Mouse (Mus musculus) C2C12 (cell line): ENCODE data around the gene Ehd1.
"Not testable (repeated sequence)": the region's sequence is repeated elsewhere in the genome, so short reads cannot be mapped to it uniquely, and the experiment has no call there.

Experiments used
- CTCF ChIP-seq: IDR thresholded peaks from one replicate; pipeline ENCODE4 v1.5.1; 2011; ENCODE audit not compliant: control insufficient read depth, insufficient read depth, insufficient read length
- MYOD1 ChIP-seq: IDR thresholded peaks from one replicate; pipeline ENCODE4 v1.6.1; 2011; ENCODE audit warnings: low read depth; ENCODE audit not compliant: control insufficient read depth, insufficient read length

DNA sequence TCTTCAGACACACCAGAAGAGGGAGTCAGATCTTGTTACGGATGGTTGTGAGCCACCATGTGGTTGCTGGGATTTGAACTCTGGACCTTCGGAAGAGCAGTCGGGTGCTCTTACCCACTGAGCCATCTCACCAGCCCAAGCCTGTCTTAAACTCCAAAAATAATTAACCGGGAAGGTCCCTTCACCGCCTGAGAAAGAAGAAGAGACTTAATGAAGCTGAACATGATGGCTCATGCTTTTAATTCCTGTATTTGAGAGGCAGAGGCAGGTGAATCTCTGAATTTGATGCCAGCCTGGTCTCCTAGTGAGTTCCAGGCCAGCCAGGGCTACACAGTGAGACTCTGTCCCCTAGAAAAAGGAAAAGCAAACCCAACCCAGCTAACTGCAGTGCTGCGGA lies 14.2 kb downstream of the Ehd1 start:
- TF ChIP-seq CTCF, MYOD1: not testable (repeated sequence)
